Mouse (Mus musculus) midbrain, embryonic 16.5 days (tissue): ENCODE measurements around the gene Cox7a1. TPM values are rescaled to one million over a fixed set of nuclear protein-coding genes. Genes with fewer than 3 reads are reported as not detected.

ENCODE experiments used
- ATAC-seq: fragments of 200-750 bp; cut with Nextera tagmentation; 2 replicates; pipeline ENCODE4 v1.8.0; 2017; ENCODE audit warnings: moderate TSS enrichment
- H3K27ac ChIP-seq: fragments of 300-500 bp; sonication (generic); 2 replicates; pipeline ENCODE4 v1.5.1; 2014; ENCODE audit warnings: mild to moderate bottlenecking, low read length, mixed read lengths
- H3K27me3 ChIP-seq: fragments of 300-500 bp; sonication (generic); 2 replicates; pipeline ENCODE4 v1.6.1; 2014; ENCODE audit warnings: low read depth, low read length, mixed read lengths; ENCODE audit not compliant: control insufficient read depth, insufficient read depth
- H3K36me3 ChIP-seq: fragments of 300-500 bp; sonication (generic); 2 replicates; pipeline ENCODE4 v1.6.1; 2014; ENCODE audit warnings: mild to moderate bottlenecking, low read length, moderate library complexity, mixed read lengths; ENCODE audit not compliant: control insufficient read depth, insufficient read depth
- H3K4me1 ChIP-seq: fragments of 300-500 bp; sonication (generic); 2 replicates; pipeline ENCODE4 v1.6.1; 2014; ENCODE audit warnings: mild to moderate bottlenecking, low read length, mixed read lengths; ENCODE audit not compliant: control insufficient read depth, insufficient read depth
- H3K4me2 ChIP-seq: fragments of 300-500 bp; sonication (generic); 2 replicates; pipeline ENCODE4 v1.6.1; 2014; ENCODE audit warnings: mild to moderate bottlenecking, low read length, mixed read lengths
- H3K4me3 ChIP-seq: fragments of 300-500 bp; sonication (generic); 2 replicates; pipeline ENCODE4 v1.5.1; 2014; ENCODE audit warnings: low read depth, mild to moderate bottlenecking, low read length, moderate library complexity, mixed read lengths
- H3K9ac ChIP-seq: fragments of 300-500 bp; sonication (generic); 2 replicates; pipeline ENCODE4 v1.6.1; 2014; ENCODE audit warnings: low read depth, low read length, mixed read lengths
- H3K9me3 ChIP-seq: fragments of 300-500 bp; sonication (generic); replicated peaks from 2 replicates; pipeline ENCODE4 v1.6.1; 2014; ENCODE audit warnings: mild to moderate bottlenecking, low read length, mixed read lengths; ENCODE audit not compliant: control insufficient read depth, poor library complexity, severe bottlenecking
- WGBS: fragments of 180-500 bp; shearing (Covaris S2); extraction: QIAGEN DNeasy Blood & Tissue Kit; methylation state at CpG from one replicate; pipeline ENCODE4 v1.1.7; 2014; 5-methylcytosine and 5-hydroxymethylcytosine counted together
- polyA plus RNA-seq: library from polyadenylated mRNA; unstranded; fragments of >200 nt; fragmentation: Nextera tagmentation; extraction: Ambion mirVana; gene quantifications from 2 replicates; pipeline ENCODE4 v1.2.1, GENCODE M21; 2015

Gene Cox7a1
- polyA plus RNA-seq: 5.9 and 8.5 TPM in 2 replicates

GRCm38 (mm10) chr7:30183879-30184289 lies at the start of gene Cox7a1:
Gene Cox7a1, plus strand, starts transcription at chr7:30184144.
- Histone ChIP-seq H3K4me1 (0 out of 2 replicates have a peak, but pooled peaks cover 3% of the 10 kb centered on the region), H3K4me3 (no peak within 1 kb of the TSS), H3K9me3 (no peaks in the 10 kb centered on the region), H3K9ac (0 out of 2 replicates have a peak within 1 kb of the TSS, but pooled peaks have one; percentile 7), H3K4me2 (peak within 1 kb of the TSS; percentile 38), H3K27me3 (no peaks in the 10 kb centered on the region), H3K36me3 (peaks cover 25% of the 10 kb centered on the region), H3K27ac (no peak within 1 kb of the TSS)
- no peak; the same call in 1 of the 2 replicates for ATAC-seq
- 1% methylated on average over 11 of the region's 11 CpGs for WGBS

GRCm38 (mm10) chr7:30136826-30137225 lies 47.1 kb upstream of the Cox7a1 start:
- Histone ChIP-seq H3K27ac (no peak overlapping the region), H3K4me2 (no peak overlapping the region), H3K27me3 (no peaks in the 10 kb centered on the region), H3K4me1 (no peaks in the 10 kb centered on the region), H3K4me3 (no peak overlapping the region), H3K36me3 (peaks cover 50% of the 10 kb centered on the region), H3K9ac (no peak overlapping the region), H3K9me3 (no peaks in the 10 kb centered on the region)
- 95% methylated on average over 10 of the region's 10 CpGs for WGBS
- no peak for ATAC-seq

GRCm38 (mm10) chr7:30143170-30143554 lies 40.8 kb upstream of the Cox7a1 start:
- Histone ChIP-seq H3K4me1 (peaks cover 4% of the 10 kb centered on the region; the same call in 1 of the 2 replicates), H3K9me3 (peaks cover 2% of the 10 kb centered on the region; the same call in 1 of the 2 replicates), H3K27ac (peak overlapping the region; percentile 84), H3K36me3 (peaks cover 4% of the 10 kb centered on the region), H3K9ac (peak overlapping the region; percentile 61), H3K4me2 (peak overlapping the region; percentile 52), H3K4me3 (peak overlapping the region; percentile 58), H3K27me3 (no peaks in the 10 kb centered on the region)
- peak; percentile 71 for ATAC-seq
- WGBS: 17% methylated on average over 8 of the region's 8 CpGs

- Histone ChIP-seq H3K4me3 (peak overlapping the region; percentile 58), H3K9ac (peak overlapping the region; percentile 69), H3K27ac (peak overlapping the region; percentile 84), H3K9me3 (peaks cover 5% of the 10 kb centered on the region; the same call in 1 of the 2 replicates), H3K4me2 (peak overlapping the region; percentile 52), H3K4me1 (peaks cover 4% of the 10 kb centered on the region; the same call in 1 of the 2 replicates), H3K27me3 (no peaks in the 10 kb centered on the region), H3K36me3 (peaks cover under 1% of the 10 kb centered on the region)
- ATAC-seq: peak; percentile 96
- WGBS: 1% methylated on average over 35 of the region's 35 CpGs
Observed at GRCm38 (mm10) chr7:30143555-30144209, 40.3 kb upstream of the Cox7a1 start.

- 97% methylated on average over 5 of the region's 5 CpGs for whole genome bisulfite sequencing
- Histone ChIP-seq H3K36me3 (peaks cover 12% of the 10 kb centered on the region), H3K4me1 (peaks cover 4% of the 10 kb centered on the region; the same call in 1 of the 2 replicates), H3K27me3 (no peaks in the 10 kb centered on the region), H3K4me3 (no peak overlapping the region), H3K4me2 (no peak overlapping the region), H3K9me3 (peaks cover 24% of the 10 kb centered on the region), H3K27ac (no peak overlapping the region), H3K9ac (no peak overlapping the region)
- no peak for ATAC-seq
Observed at GRCm38 (mm10) chr7:30147011-30147410, 36.9 kb upstream of the Cox7a1 start.

GRCm38 (mm10) chr7:30154040-30154439 lies 29.9 kb upstream of the Cox7a1 start:
- Histone ChIP-seq H3K9ac (no peak overlapping the region), H3K4me3 (no peak overlapping the region), H3K4me1 (no peaks in the 10 kb centered on the region), H3K9me3 (peaks cover 48% of the 10 kb centered on the region), H3K27me3 (no peaks in the 10 kb centered on the region), H3K36me3 (peaks cover 53% of the 10 kb centered on the region), H3K4me2 (no peak overlapping the region), H3K27ac (no peak overlapping the region)
- no peak for ATAC-seq
- 97% methylated on average over 1 of the region's 1 CpGs for WGBS

GRCm38 (mm10) chr7:30155507-30155906 lies 28.4 kb upstream of the Cox7a1 start:
- H3K9ac ChIP-seq: no peak overlapping the region
- peaks cover 48% of the 10 kb centered on the region for H3K9me3 ChIP-seq
- H3K4me3 ChIP-seq: no peak overlapping the region
- H3K36me3 ChIP-seq: peaks cover 61% of the 10 kb centered on the region
- H3K4me1 ChIP-seq: no peaks in the 10 kb centered on the region
- ATAC-seq: no peak
- H3K27me3 ChIP-seq: no peaks in the 10 kb centered on the region
- no peak overlapping the region for H3K27ac ChIP-seq
- H3K4me2 ChIP-seq: no peak overlapping the region
- 95% methylated on average over 3 of the region's 3 CpGs for WGBS

GRCm38 (mm10) chr7:30163113-30163512 lies 20.8 kb upstream of the Cox7a1 start:
- H3K9me3 ChIP-seq: peaks cover 30% of the 10 kb centered on the region; the same call in 1 of the 2 replicates
- no peaks in the 10 kb centered on the region for H3K27me3 ChIP-seq
- H3K4me3 ChIP-seq: no peak overlapping the region
- H3K4me1 ChIP-seq: peaks cover 11% of the 10 kb centered on the region
- ATAC-seq: no peak
- H3K36me3 ChIP-seq: peaks cover 61% of the 10 kb centered on the region
- H3K27ac ChIP-seq: no peak overlapping the region
- no peak overlapping the region for H3K9ac ChIP-seq
- no peak overlapping the region for H3K4me2 ChIP-seq
- 94% methylated on average over 5 of the region's 5 CpGs for WGBS

- peaks cover 44% of the 10 kb centered on the region for H3K36me3 ChIP-seq
- H3K4me2 ChIP-seq: no peak overlapping the region
- no peak overlapping the region for H3K27ac ChIP-seq
- 100% methylated on average over 2 of the region's 2 CpGs for WGBS
- no peaks in the 10 kb centered on the region for H3K27me3 ChIP-seq
- peaks cover 14% of the 10 kb centered on the region for H3K4me1 ChIP-seq
- H3K4me3 ChIP-seq: no peak overlapping the region
- no peak overlapping the region for H3K9ac ChIP-seq
- peaks cover 24% of the 10 kb centered on the region; the same call in 1 of the 2 replicates for H3K9me3 ChIP-seq
- no peak for ATAC-seq
Observed at GRCm38 (mm10) chr7:30164745-30165144, 19.2 kb upstream of the Cox7a1 start.
